Mouse (Mus musculus) limb, embryonic 13.5 days (tissue): Measurements from ENCODE around the gene Hbq1a. TPM values are rescaled to one million over a fixed set of nuclear protein-coding genes. Genes with fewer than 3 reads are reported as not detected.
"Not testable (repeated sequence)": the region's sequence is repeated elsewhere in the genome, so short reads cannot be mapped to it uniquely, and the experiment has no call there.

Experiments used
- ATAC-seq: fragments of 200-750 bp; cut with Nextera tagmentation; 2 replicates; pipeline ENCODE4 v1.8.0; 2017; ENCODE audit warnings: low read depth, moderate number of reproducible peaks, moderate TSS enrichment; ENCODE audit not compliant: low FRiP score
- H3K27ac ChIP-seq: fragments of 300-500 bp; sonication (generic); 2 replicates; pipeline ENCODE4 v1.5.1; 2015; ENCODE audit warnings: inconsistent platforms, mild to moderate bottlenecking, moderate library complexity
- H3K27me3 ChIP-seq: fragments of 300-500 bp; sonication (generic); 2 replicates; pipeline ENCODE4 v1.6.1; 2015; ENCODE audit warnings: mild to moderate bottlenecking, inconsistent platforms
- H3K36me3 ChIP-seq: fragments of 300-500 bp; sonication (generic); 2 replicates; pipeline ENCODE4 v1.6.1; 2015; ENCODE audit warnings: inconsistent platforms, mild to moderate bottlenecking, moderate library complexity
- H3K4me1 ChIP-seq: fragments of 300-500 bp; sonication (generic); 2 replicates; pipeline ENCODE4 v1.6.1; 2015; ENCODE audit warnings: inconsistent platforms
- H3K4me2 ChIP-seq: fragments of 300-500 bp; sonication (generic); replicated peaks from 2 replicates; pipeline ENCODE4 v1.6.1; 2015; ENCODE audit warnings: inconsistent platforms, mild to moderate bottlenecking, moderate library complexity
- H3K4me3 ChIP-seq: fragments of 300-500 bp; sonication (generic); 2 replicates; pipeline ENCODE4 v1.5.1; 2015; ENCODE audit warnings: moderate library complexity, mild to moderate bottlenecking, inconsistent platforms
- H3K9ac ChIP-seq: fragments of 300-500 bp; sonication (generic); 2 replicates; pipeline ENCODE4 v1.6.1; 2015; ENCODE audit warnings: mild to moderate bottlenecking, inconsistent platforms
- H3K9me3 ChIP-seq: fragments of 300-500 bp; sonication (generic); 2 replicates; pipeline ENCODE4 v1.6.1; 2016; ENCODE audit warnings: inconsistent platforms
- WGBS: fragments of 180-500 bp; shearing (Covaris S2); methylation state at CpG from one replicate; pipeline ENCODE4 v1.1.7; 2015; 5-methylcytosine and 5-hydroxymethylcytosine counted together
- polyA plus RNA-seq: library from polyadenylated mRNA; unstranded; fragments of >200 nt; fragmentation: Nextera tagmentation; extraction: Ambion mirVana; gene quantifications from 2 replicates; pipeline ENCODE4 v1.2.1, GENCODE M21; 2015

The Hbq1a gene
- polyA plus RNA-seq, 1 experiment from 2014 or later, result 0.39 TPM

- H3K27ac ChIP-seq, result no peak overlapping the region
- H3K27me3 ChIP-seq, result no peaks in the 10 kb centered on the region
- peaks cover 16% of the 10 kb centered on the region for H3K4me1 ChIP-seq
- H3K4me2 ChIP-seq, result no peak overlapping the region
- no peaks in the 10 kb centered on the region for H3K9me3 ChIP-seq
- no peaks in the 10 kb centered on the region for H3K36me3 ChIP-seq
- 87% methylated on average over 5 of the region's 5 CpGs for whole genome bisulfite sequencing
- H3K9ac ChIP-seq, result no peak overlapping the region
- no peak for ATAC-seq
- H3K4me3 ChIP-seq, result no peak overlapping the region
These were observed 30.9 kb upstream of the Hbq1a start for GRCm38 (mm10) chr11:32268952-32269351.

- WGBS, result 41% methylated on average over 4 of the region's 4 CpGs
- Histone ChIP-seq H3K4me2 (no peak overlapping the region), H3K27me3 (peaks cover 4% of the 10 kb centered on the region), H3K4me3 (no peak overlapping the region), H3K36me3 (no peaks in the 10 kb centered on the region), H3K4me1 (peaks cover 10% of the 10 kb centered on the region), H3K9me3 (no peaks in the 10 kb centered on the region), H3K27ac (no peak overlapping the region), H3K9ac (no peak overlapping the region)
- ATAC-seq, result no peak
These were observed 28.7 kb upstream of the Hbq1a start for GRCm38 (mm10) chr11:32271178-32271577.

- H3K36me3 ChIP-seq, result no peaks in the 10 kb centered on the region
- no peak within 1 kb of the TSS for H3K4me2 ChIP-seq
- H3K9me3 ChIP-seq, result no peaks in the 10 kb centered on the region
- no peak within 1 kb of the TSS for H3K27ac ChIP-seq
- H3K27me3 ChIP-seq, result peaks cover 28% of the 10 kb centered on the region
- 71% methylated on average over 3 of the region's 3 CpGs for WGBS
- H3K4me1 ChIP-seq, result no peaks in the 10 kb centered on the region
- no peak within 1 kb of the TSS for H3K4me3 ChIP-seq
- ATAC-seq, result no peak
- no peak within 1 kb of the TSS for H3K9ac ChIP-seq
These were observed 23.5 kb upstream of the Hbq1a start, which contains the start of gene Hba-x for GRCm38 (mm10) chr11:32276347-32276746. Gene Hba-x (plus strand): TSS chr11:32276400.

GRCm38 (mm10) chr11:32277736-32278457 lies 22.0 kb upstream of the Hbq1a start:
- no peaks in the 10 kb centered on the region for H3K4me1 ChIP-seq
- no peak overlapping the region for H3K4me2 ChIP-seq
- 70% methylated on average over 21 of the region's 21 CpGs for WGBS
- peaks cover 28% of the 10 kb centered on the region for H3K27me3 ChIP-seq
- no peaks in the 10 kb centered on the region for H3K9me3 ChIP-seq
- no peak overlapping the region for H3K4me3 ChIP-seq
- no peaks in the 10 kb centered on the region for H3K36me3 ChIP-seq
- H3K27ac ChIP-seq, result no peak overlapping the region
- no peak for ATAC-seq
- no peak overlapping the region for H3K9ac ChIP-seq

- Histone ChIP-seq H3K4me2 (no peak overlapping the region), H3K36me3 (no peaks in the 10 kb centered on the region), H3K27ac (no peak overlapping the region), H3K4me1 (no peaks in the 10 kb centered on the region), H3K9ac (no peak overlapping the region), H3K27me3 (peaks cover 28% of the 10 kb centered on the region), H3K9me3 (no peaks in the 10 kb centered on the region), H3K4me3 (no peak overlapping the region)
- no peak for ATAC-seq
- 74% methylated on average over 12 of the region's 12 CpGs for WGBS
These were observed 21.4 kb upstream of the Hbq1a start for GRCm38 (mm10) chr11:32278458-32278957.

- Histone ChIP-seq H3K4me2 (no peak overlapping the region), H3K9me3 (no peaks in the 10 kb centered on the region), H3K27ac (no peak overlapping the region), H3K9ac (no peak overlapping the region), H3K36me3 (no peaks in the 10 kb centered on the region), H3K27me3 (peaks cover 28% of the 10 kb centered on the region), H3K4me3 (no peak overlapping the region), H3K4me1 (no peaks in the 10 kb centered on the region)
- no peak for ATAC-seq
- WGBS, result 67% methylated on average over 2 of the region's 2 CpGs
These were observed 19.2 kb upstream of the Hbq1a start for GRCm38 (mm10) chr11:32280646-32281045.

- 70% methylated on average over 1 of the region's 1 CpGs for WGBS
- peaks cover 20% of the 10 kb centered on the region for H3K27me3 ChIP-seq
- H3K9ac ChIP-seq, result no peak overlapping the region
- H3K4me3 ChIP-seq, result no peak overlapping the region
- ATAC-seq, result no peak
- no peaks in the 10 kb centered on the region for H3K36me3 ChIP-seq
- H3K27ac ChIP-seq, result no peak overlapping the region
- no peaks in the 10 kb centered on the region for H3K4me1 ChIP-seq
- no peak overlapping the region for H3K4me2 ChIP-seq
- H3K9me3 ChIP-seq, result no peaks in the 10 kb centered on the region
These were observed 18.3 kb upstream of the Hbq1a start for GRCm38 (mm10) chr11:32281416-32282144.

GRCm38 (mm10) chr11:32283091-32283777 lies 16.6 kb upstream of the Hbq1a start, which contains the start of gene Hba-a1:
Gene Hba-a1 (plus strand): TSS chr11:32283511.
- peaks cover 16% of the 10 kb centered on the region; the same call in 1 of the 2 replicates for H3K27me3 ChIP-seq
- peak; percentile 32; the same call in 1 of the 2 replicates for ATAC-seq
- not testable (repeated sequence) for H3K4me3 ChIP-seq, H3K9ac ChIP-seq, H3K27ac ChIP-seq, H3K4me1 ChIP-seq, H3K9me3 ChIP-seq, H3K36me3 ChIP-seq, H3K4me2 ChIP-seq
- 38% methylated on average over 1 of the region's 5 CpGs for WGBS

GRCm38 (mm10) chr11:32284582-32284981 lies 15.3 kb upstream of the Hbq1a start:
- not testable (repeated sequence) for H3K4me3 ChIP-seq, H3K27ac ChIP-seq, H3K4me1 ChIP-seq, H3K4me2 ChIP-seq, H3K9ac ChIP-seq, ATAC-seq, H3K36me3 ChIP-seq, H3K9me3 ChIP-seq
- WGBS, result 49% methylated on average over 2 of the region's 2 CpGs
- H3K27me3 ChIP-seq, result peaks cover 12% of the 10 kb centered on the region; the same call in 1 of the 2 replicates

- Histone ChIP-seq H3K4me2 (no peak overlapping the region), H3K27me3 (peaks cover 12% of the 10 kb centered on the region; the same call in 1 of the 2 replicates), H3K36me3 (no peaks in the 10 kb centered on the region), H3K27ac (no peak overlapping the region), H3K9me3 (no peaks in the 10 kb centered on the region), H3K9ac (no peak overlapping the region), H3K4me1 (no peaks in the 10 kb centered on the region), H3K4me3 (no peak overlapping the region)
- WGBS, result 78% methylated on average over 7 of the region's 7 CpGs
- no peak for ATAC-seq
These were observed 14.7 kb upstream of the Hbq1a start for GRCm38 (mm10) chr11:32285031-32285775.

- not testable (repeated sequence) for H3K9me3 ChIP-seq, H3K4me2 ChIP-seq, H3K27ac ChIP-seq, H3K4me1 ChIP-seq, ATAC-seq, H3K9ac ChIP-seq, H3K4me3 ChIP-seq, H3K36me3 ChIP-seq
- H3K27me3 ChIP-seq, result peaks cover 12% of the 10 kb centered on the region; the same call in 1 of the 2 replicates
These were observed 14.0 kb upstream of the Hbq1a start for GRCm38 (mm10) chr11:32285887-32286286.
